Mouse (Mus musculus) hindbrain, embryonic 16.5 days (tissue): ENCODE measurements at regions not wholly inside any gene's neighbourhood (a gene's known extent, or its start where the extent isn't known, plus 50 kb on each side); places are given as distances from the start of the nearest gene placed in this dataset.

Source experiments
- ATAC-seq: fragments of 200-750 bp; cut with Nextera tagmentation; 2 replicates; pipeline ENCODE4 v1.8.0; 2017; ENCODE audit warnings: moderate TSS enrichment, moderate library complexity
- H3K27ac ChIP-seq: fragments of 300-500 bp; sonication (generic); 2 replicates; pipeline ENCODE4 v1.5.1; 2014; ENCODE audit warnings: low read depth, mild to moderate bottlenecking, control low read depth, low read length, moderate library complexity
- H3K27me3 ChIP-seq: fragments of 300-500 bp; sonication (generic); replicated peaks from 2 replicates; pipeline ENCODE4 v1.6.1; 2014; ENCODE audit warnings: low read length; ENCODE audit not compliant: control insufficient read depth, insufficient read depth
- H3K36me3 ChIP-seq: fragments of 300-500 bp; sonication (generic); 2 replicates; pipeline ENCODE4 v1.6.1; 2014; ENCODE audit warnings: mild to moderate bottlenecking, low read length, moderate library complexity, mixed read lengths; ENCODE audit not compliant: control insufficient read depth, insufficient read depth
- H3K4me1 ChIP-seq: fragments of 300-500 bp; sonication (generic); 2 replicates; pipeline ENCODE4 v1.6.1; 2014; ENCODE audit warnings: low read depth, low read length; ENCODE audit not compliant: control insufficient read depth, insufficient read depth
- H3K4me2 ChIP-seq: fragments of 300-500 bp; sonication (generic); 2 replicates; pipeline ENCODE4 v1.6.1; 2014; ENCODE audit warnings: mild to moderate bottlenecking, low read length, control low read depth, moderate library complexity
- H3K4me3 ChIP-seq: fragments of 300-500 bp; sonication (generic); 2 replicates; pipeline ENCODE4 v1.5.1; 2014; ENCODE audit warnings: mild to moderate bottlenecking, low read length, control low read depth, moderate library complexity
- H3K9ac ChIP-seq: fragments of 300-500 bp; sonication (generic); 2 replicates; pipeline ENCODE4 v1.6.1; 2014; ENCODE audit warnings: low read depth, mild to moderate bottlenecking, control low read depth, low read length, moderate library complexity
- H3K9me3 ChIP-seq: fragments of 300-500 bp; sonication (generic); 2 replicates; pipeline ENCODE4 v1.6.1; 2014; ENCODE audit warnings: mild to moderate bottlenecking, low read length, moderate library complexity; ENCODE audit not compliant: control insufficient read depth
- WGBS: fragments of 180-500 bp; shearing (Covaris S2); extraction: QIAGEN DNeasy Blood & Tissue Kit; methylation state at CpG from one replicate; pipeline ENCODE4 v1.1.7; 2014; 5-methylcytosine and 5-hydroxymethylcytosine counted together

DNA sequence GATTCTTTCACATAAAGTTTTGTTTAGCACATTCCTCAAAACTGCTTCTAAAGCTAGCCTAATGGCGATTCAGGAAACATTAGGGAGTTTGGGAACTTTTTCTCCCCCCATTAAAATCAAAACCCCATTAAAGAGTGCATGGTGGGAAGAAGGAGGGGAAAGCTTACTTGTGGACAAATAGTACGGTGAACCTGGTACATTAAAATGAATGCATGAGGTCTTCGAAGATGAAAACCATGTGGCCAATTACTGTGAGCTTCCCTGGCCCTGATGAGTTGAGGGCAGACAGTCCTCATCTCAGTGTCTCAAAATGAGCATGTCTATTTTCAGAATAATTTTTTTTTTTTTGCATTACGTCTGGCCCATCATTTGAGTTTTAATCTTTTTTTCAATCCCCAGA lies 78.0 kb upstream of the Veph1 start:
- H3K4me1 ChIP-seq = no peaks in the 10 kb centered on the region
- H3K9ac ChIP-seq = no peak overlapping the region
- H3K4me2 ChIP-seq = no peak overlapping the region
- H3K4me3 ChIP-seq = no peak overlapping the region
- H3K9me3 ChIP-seq = no peaks in the 10 kb centered on the region
- no peaks in the 10 kb centered on the region for H3K36me3 ChIP-seq
- no peak overlapping the region for H3K27ac ChIP-seq
- whole genome bisulfite sequencing = 90% methylated on average over 4 of the region's 4 CpGs
- H3K27me3 ChIP-seq = no peaks in the 10 kb centered on the region
- no peak for ATAC-seq

- Histone ChIP-seq H3K4me1 (no peaks in the 10 kb centered on the region), H3K9ac (no peak overlapping the region), H3K36me3 (no peaks in the 10 kb centered on the region), H3K9me3 (no peaks in the 10 kb centered on the region), H3K27me3 (no peaks in the 10 kb centered on the region), H3K4me3 (no peak overlapping the region), H3K4me2 (no peak overlapping the region), H3K27ac (no peak overlapping the region)
- ATAC-seq = no peak
- 88% methylated on average over 8 of the region's 8 CpGs for WGBS
Observed at GRCm38 (mm10) chr3:66373807-66374575, 77.4 kb upstream of the Veph1 start.
